Comparison of ENCODE assay signal across 8 mouse cellular contexts in genomic region chr12:24651642-24652342, GRCm38 (mm10). TPM values are rescaled to one million over a fixed set of nuclear protein-coding genes. Genes with fewer than 3 reads are reported as not detected.
DNase-seq lines count a peak whose midpoint lies in the region; ATAC-seq and TF ChIP-seq lines count a peak whose summit lies in the region.

No protein-coding gene starts in this region.

- peak; percentile 70 for ATAC-seq in G1E (ENCODE audit: extremely low read depth, insufficient number of reproducible peaks, low FRiP score, poor library complexity, severe bottlenecking)
- peak; percentile 74 for ATAC-seq in forebrain, embryonic 16.5 days
- peak; percentile 79 for ATAC-seq in lung, embryonic 15.5 days (ENCODE audit: borderline replicate concordance, extremely low read depth, low FRiP score, low TSS enrichment)

- peak overlapping the region; percentile 79 for H3K4me2 ChIP-seq in forebrain, embryonic 16.5 days (ENCODE audit: low read length)
- H3K4me2 ChIP-seq in lung, embryonic 15.5 days: peak overlapping the region; percentile 70

- H3K9me3 ChIP-seq in G1E (replicated peaks): no peaks in the 10 kb centered on the region
- H3K9me3 ChIP-seq in forebrain, embryonic 16.5 days (ENCODE audit: control insufficient read depth, low read length): no peaks in the 10 kb centered on the region
- H3K9me3 ChIP-seq in lung, embryonic 15.5 days: no peaks in the 10 kb centered on the region

- H3K9ac ChIP-seq in forebrain, embryonic 16.5 days (replicated peaks; ENCODE audit: low read depth, low read length): peak overlapping the region; percentile 93
- peak overlapping the region; percentile 58 for H3K9ac ChIP-seq in lung, embryonic 15.5 days

- 3% methylated on average over 36 of the region's 36 CpGs for WGBS in forebrain, embryonic 16.5 days
- under 1% methylated on average over 35 of the region's 36 CpGs for WGBS in lung, embryonic 15.5 days

- no peaks in the 10 kb centered on the region; the same call in 1 of the 2 replicates for H3K27me3 ChIP-seq in G1E (ENCODE audit: insufficient read depth, low read length)
- no peaks in the 10 kb centered on the region for H3K27me3 ChIP-seq in forebrain, embryonic 16.5 days (replicated peaks; ENCODE audit: control insufficient read depth, insufficient read depth, low read length)
- H3K27me3 ChIP-seq in lung, embryonic 15.5 days: no peaks in the 10 kb centered on the region

- peaks cover 41% of the 10 kb centered on the region for H3K36me3 ChIP-seq in G1E (replicated peaks)
- peaks cover 18% of the 10 kb centered on the region for H3K36me3 ChIP-seq in forebrain, embryonic 16.5 days (ENCODE audit: control insufficient read depth, insufficient read depth)
- H3K36me3 ChIP-seq in lung, embryonic 15.5 days: peaks cover 28% of the 10 kb centered on the region

- H3K4me3 ChIP-seq in G1E (ENCODE audit: low read depth, low read length): peak overlapping the region; percentile 81
- peak overlapping the region; percentile 91 for H3K4me3 ChIP-seq in forebrain, embryonic 16.5 days (replicated peaks; ENCODE audit: low read length)
- H3K4me3 ChIP-seq in lung, embryonic 15.5 days: peak overlapping the region; percentile 63

- peak overlapping the region; percentile 91 for H3K27ac ChIP-seq in forebrain, embryonic 16.5 days (ENCODE audit: low read length)
- H3K27ac ChIP-seq in lung, embryonic 15.5 days: peak overlapping the region; percentile 88

- TF ChIP-seq CTCF in G1E (IDR thresholded peaks at IDR 0.05; ENCODE audit: low read depth, low read length): no peak

- H3K4me1 ChIP-seq in G1E (ENCODE audit: insufficient read depth, low read depth, low read length): peaks cover 86% of the 10 kb centered on the region
- peaks cover 25% of the 10 kb centered on the region for H3K4me1 ChIP-seq in forebrain, embryonic 16.5 days (replicated peaks; ENCODE audit: control insufficient read depth, insufficient read depth, low read length)
- peaks cover 19% of the 10 kb centered on the region for H3K4me1 ChIP-seq in lung, embryonic 15.5 days

- DNase-seq in G1E (ENCODE audit: low spot score): peak; percentile 96
- DNase-seq in cerebellum, adult 18-20 months: peak; percentile 83 to 86
- peak; percentile 100 for DNase-seq in heart, postnatal 4 days
- peak; percentile 91 to 92 for DNase-seq in layer of hippocampus, adult 8-10 months (ENCODE audit: low spot score in 2 of 2)
- peak; percentile 93 for DNase-seq in ovary, adult 18-20 months (ENCODE audit: low spot score)
- peak; percentile 90 for DNase-seq in thymus, postnatal 0 days (ENCODE audit: low spot score)

RNA-seq across cellular contexts. Expression of gene Klf11, which starts 0.7 kb away (rescaled TPM):
- 16.0 and 18.9 TPM in 2 replicates for total RNA-seq in G1E (2014; fragmentation: Nextera tagmentation)
- total RNA-seq in G1E (2017): 7.0 and 7.5 TPM in 2 replicates
- polyA plus RNA-seq in G1E (2012): 17.4 and 19.2 TPM in 2 replicates
- 19.1 and 20.1 TPM in 2 replicates for polyA plus RNA-seq in forebrain, embryonic 16.5 days (2015; fragmentation: Nextera tagmentation; extraction: Ambion mirVana)
- 10 to 100 TPM; 32.6 to 35.8 TPM for total RNA-seq in heart, postnatal 4 days (2021)
- 1 to 10 TPM; 4.5 to 5.6 (median 5.2) TPM for total RNA-seq in layer of hippocampus, adult 8-10 months (2022)
- polyA plus RNA-seq in lung, embryonic 15.5 days (2015; fragmentation: Nextera tagmentation; extraction: Ambion mirVana): 12.6 and 15.0 TPM in 2 replicates
- 2.8 and 5.2 TPM in 2 replicates for polyA plus RNA-seq in thymus, postnatal 0 days (2015; fragmentation: Nextera tagmentation; extraction: Ambion mirVana)

RNA-seq across cellular contexts. Expression of gene Cys1, which starts 29.8 kb away (rescaled TPM):
- total RNA-seq in G1E (2014; fragmentation: Nextera tagmentation) (1.2 TPM in 1 of 2 replicates, not detected in the other), G1E (2017) (0.12 TPM in 1 of 2 replicates, not detected in the other)
- not detected in 2 replicates for polyA plus RNA-seq in G1E (2012)
- polyA plus RNA-seq in forebrain, embryonic 16.5 days (2015; fragmentation: Nextera tagmentation; extraction: Ambion mirVana): 2.1 TPM in 2 replicates
- total RNA-seq in heart, postnatal 4 days (2021): 1 to 10 TPM; 2.8 to 3.4 TPM
- 10 to 100 TPM; 13.5 to 35.1 (median 25.8) TPM for total RNA-seq in layer of hippocampus, adult 8-10 months (2022)
- polyA plus RNA-seq in lung, embryonic 15.5 days (2015; fragmentation: Nextera tagmentation; extraction: Ambion mirVana): 2.1 and 2.2 TPM in 2 replicates
- 0.89 and 0.95 TPM in 2 replicates for polyA plus RNA-seq in thymus, postnatal 0 days (2015; fragmentation: Nextera tagmentation; extraction: Ambion mirVana)

RNA-seq across cellular contexts. Expression of gene Rrm2, which starts 56.2 kb away (rescaled TPM):
- total RNA-seq in G1E (2014; fragmentation: Nextera tagmentation) (330 and 343 TPM in 2 replicates), G1E (2017) (304 and 352 TPM in 2 replicates)
- polyA plus RNA-seq in G1E (2012): 504 and 622 TPM in 2 replicates
- polyA plus RNA-seq in forebrain, embryonic 16.5 days (2015; fragmentation: Nextera tagmentation; extraction: Ambion mirVana): 138 and 169 TPM in 2 replicates
- 100 to 1,000 TPM; 166 to 174 TPM for total RNA-seq in heart, postnatal 4 days (2021)
- 1 to 10 TPM; 1.3 to 2.2 (median 1.4) TPM for total RNA-seq in layer of hippocampus, adult 8-10 months (2022)
- polyA plus RNA-seq in lung, embryonic 15.5 days (2015; fragmentation: Nextera tagmentation; extraction: Ambion mirVana): 222 and 224 TPM in 2 replicates
- 465 and 485 TPM in 2 replicates for polyA plus RNA-seq in thymus, postnatal 0 days (2015; fragmentation: Nextera tagmentation; extraction: Ambion mirVana)

Comparison
In these comparisons a context has a peak if more than half of its experiments do, and no peak if none do; other contexts are left out.
1. Peak in every context shown above with its lines: DNase-seq, ATAC-seq, H3K4me3 ChIP-seq and H3K27ac ChIP-seq.